Mouse (Mus musculus) midbrain, postnatal 0 days (tissue): Measurements from ENCODE around the gene Themis2. TPM values are rescaled to one million over a fixed set of nuclear protein-coding genes. Genes with fewer than 3 reads are reported as not detected.
"Not testable (repeated sequence)": the region's sequence is repeated elsewhere in the genome, so short reads cannot be mapped to it uniquely, and the experiment has no call there.

Source experiments
- ATAC-seq: fragments of 200-750 bp; cut with Nextera tagmentation; 2 replicates; pipeline ENCODE4 v1.8.0; 2017; ENCODE audit warnings: moderate number of reproducible peaks, mild to moderate bottlenecking, moderate TSS enrichment, moderate library complexity; ENCODE audit not compliant: low FRiP score
- DNase-seq: peaks from one replicate; pipeline ENCODE4 v3.0.0-alpha.2; 2015; ENCODE audit warnings: low spot score
- H3K27ac ChIP-seq: fragments of 300-500 bp; sonication (generic); 2 replicates; pipeline ENCODE4 v1.5.1; 2014; ENCODE audit warnings: low read depth, mild to moderate bottlenecking, low read length, mixed read lengths
- H3K27me3 ChIP-seq: fragments of 300-500 bp; sonication (generic); 2 replicates; pipeline ENCODE4 v1.6.1; 2014; ENCODE audit warnings: low read length, control low read depth, mixed read lengths; ENCODE audit not compliant: insufficient read depth
- H3K36me3 ChIP-seq: fragments of 300-500 bp; sonication (generic); 2 replicates; pipeline ENCODE4 v1.6.1; 2014; ENCODE audit warnings: low read length, control low read depth, mixed read lengths; ENCODE audit not compliant: insufficient read depth
- H3K4me1 ChIP-seq: fragments of 300-500 bp; sonication (generic); 2 replicates; pipeline ENCODE4 v1.6.1; 2014; ENCODE audit warnings: mild to moderate bottlenecking, control low read depth, antibody characterized with exemption, low read length, mixed read lengths; ENCODE audit not compliant: insufficient read depth
- H3K4me2 ChIP-seq: fragments of 300-500 bp; sonication (generic); 2 replicates; pipeline ENCODE4 v1.6.1; 2014; ENCODE audit warnings: low read depth, mild to moderate bottlenecking, low read length, mixed read lengths; ENCODE audit not compliant: poor library complexity, severe bottlenecking
- H3K4me3 ChIP-seq: fragments of 300-500 bp; sonication (generic); 2 replicates; pipeline ENCODE4 v1.5.1; 2014; ENCODE audit warnings: low read depth, mild to moderate bottlenecking, low read length, moderate library complexity
- H3K9ac ChIP-seq: fragments of 300-500 bp; sonication (generic); replicated peaks from 2 replicates; pipeline ENCODE4 v1.6.1; 2014; ENCODE audit warnings: mild to moderate bottlenecking, low read length, moderate library complexity, mixed read lengths; ENCODE audit not compliant: poor library complexity, severe bottlenecking
- H3K9me3 ChIP-seq: fragments of 300-500 bp; sonication (generic); 2 replicates; pipeline ENCODE4 v1.6.1; 2016; ENCODE audit warnings: low read length, control low read depth
- CTCF ChIP-seq: IDR thresholded peaks from 2 replicates; pipeline ENCODE4 v1.5.1; 2016; ENCODE audit warnings: antibody characterized with exemption, mild to moderate bottlenecking
- WGBS: fragments of 180-500 bp; shearing (Covaris S2); extraction: QIAGEN DNeasy Blood & Tissue Kit; methylation state at CpG from one replicate; pipeline ENCODE4 v1.1.7; 2014; 5-methylcytosine and 5-hydroxymethylcytosine counted together
- polyA plus RNA-seq: library from polyadenylated mRNA; unstranded; fragments of >200 nt; fragmentation: Nextera tagmentation; extraction: Ambion mirVana; gene quantifications from 2 replicates; pipeline ENCODE4 v1.2.1, GENCODE M21; 2015
- total RNA-seq: library from RNA; depleted of rRNA; stranded (reverse); fragments of >200 nt; gene quantifications from 2 replicates; pipeline ENCODE4 v1.2.3, GENCODE M21; 2014

The Themis2 gene
- total and polyA plus RNA-seq, 2 experiments from 2014 or later = 0.49 TPM

- H3K36me3 ChIP-seq = no peaks in the 10 kb centered on the region
- TF ChIP-seq CTCF = peak; percentile 36; the same call in 1 of the 2 replicates
- H3K27me3 ChIP-seq = no peaks in the 10 kb centered on the region
- H3K4me3 ChIP-seq = peak within 1 kb of the TSS; percentile 79
- H3K27ac ChIP-seq = no peak within 1 kb of the TSS; the same call in 1 of the 2 replicates
- H3K4me1 ChIP-seq = peaks cover 4% of the 10 kb centered on the region; the same call in 1 of the 2 replicates
- WGBS = 1% methylated on average over 71 of the region's 71 CpGs
- peak; percentile 95 for ATAC-seq
- DNase-seq = peak; percentile 100
- H3K9ac ChIP-seq = peak within 1 kb of the TSS; percentile 58
- H3K9me3 ChIP-seq = no peaks in the 10 kb centered on the region
- H3K4me2 ChIP-seq = peak within 1 kb of the TSS; percentile 73
These were observed 28.0 kb downstream of the Themis2 start, which contains the start of gene Rpa2 for GRCm38 (mm10) chr4:132767914-132768876. Gene Rpa2 (plus strand): TSS chr4:132768332.

- 87% methylated on average over 3 of the region's 3 CpGs for WGBS
- not testable (repeated sequence) for DNase-seq
These were observed 33.1 kb downstream of the Themis2 start for GRCm38 (mm10) chr4:132763125-132763524.

GRCm38 (mm10) chr4:132762602-132763001 lies 33.6 kb downstream of the Themis2 start:
- ATAC-seq = no peak
- Histone ChIP-seq H3K27me3 (no peaks in the 10 kb centered on the region), H3K36me3 (no peaks in the 10 kb centered on the region), H3K4me2 (no peak overlapping the region), H3K27ac (no peak overlapping the region), H3K4me1 (no peaks in the 10 kb centered on the region), H3K4me3 (no peak overlapping the region), H3K9me3 (no peaks in the 10 kb centered on the region), H3K9ac (no peak overlapping the region)
- WGBS = 75% methylated on average over 6 of the region's 6 CpGs
- DNase-seq = no peak
- TF ChIP-seq CTCF = no peak

More at GRCm38 (mm10) chr4:132763125-132763524, 33.1 kb downstream of the Themis2 start:
- H3K36me3 ChIP-seq, H3K9me3 ChIP-seq, H3K27me3 ChIP-seq, H3K4me3 ChIP-seq, H3K27ac ChIP-seq, H3K4me1 ChIP-seq, ATAC-seq, H3K4me2 ChIP-seq, H3K9ac ChIP-seq: not testable (repeated sequence)

GRCm38 (mm10) chr4:132760296-132760695 lies 35.9 kb downstream of the Themis2 start:
- H3K27ac ChIP-seq = no peak overlapping the region
- 64% methylated on average over 3 of the region's 3 CpGs for WGBS

GRCm38 (mm10) chr4:132757633-132758351 lies 38.4 kb downstream of the Themis2 start:
- no peaks in the 10 kb centered on the region for H3K27me3 ChIP-seq
- H3K4me1 ChIP-seq = peaks cover 2% of the 10 kb centered on the region; the same call in 1 of the 2 replicates
- no peak overlapping the region for H3K4me3 ChIP-seq
- no peak overlapping the region for H3K9ac ChIP-seq
- no peak overlapping the region for H3K27ac ChIP-seq
- TF ChIP-seq CTCF = no peak
- no peaks in the 10 kb centered on the region for H3K36me3 ChIP-seq
- DNase-seq (no peak), ATAC-seq (no peak)
- no peaks in the 10 kb centered on the region for H3K9me3 ChIP-seq
- WGBS = 86% methylated on average over 7 of the region's 7 CpGs
- H3K4me2 ChIP-seq = peak overlapping the region; percentile 85; the same call in 1 of the 2 replicates

More at GRCm38 (mm10) chr4:132760296-132760695, 35.9 kb downstream of the Themis2 start:
- no peaks in the 10 kb centered on the region for H3K9me3 ChIP-seq
- peaks cover 2% of the 10 kb centered on the region; the same call in 1 of the 2 replicates for H3K4me1 ChIP-seq
- H3K27me3 ChIP-seq = no peaks in the 10 kb centered on the region
- H3K36me3 ChIP-seq = no peaks in the 10 kb centered on the region
- DNase-seq (no peak), ATAC-seq (no peak)
- H3K4me3 ChIP-seq = no peak overlapping the region
- no peak overlapping the region for H3K4me2 ChIP-seq
- TF ChIP-seq CTCF = no peak
- no peak overlapping the region for H3K9ac ChIP-seq
